In genomic region chr4:105071761-105072427, GRCm38 (mm10) we compare ENCODE assay signal across 10 mouse cellular contexts. TPM values are rescaled to one million over a fixed set of nuclear protein-coding genes. Genes with fewer than 3 reads are reported as not detected.
DNase-seq lines count a peak whose midpoint lies in the region; ATAC-seq lines count a peak whose summit lies in the region.
"Had no signal": no experiment of that assay in that cellular context is flagged by ENCODE, and none has a peak within 500 bp of the region (broad histone marks: within the 10 kb centered on the region; RNA-seq: fewer than 3 reads in every experiment).

No protein-coding gene starts in this region.

- no peak for ATAC-seq in heart, embryonic 13.5 days (ENCODE audit: extremely low read depth, insufficient number of reproducible peaks, low FRiP score, low TSS enrichment)

- no peak overlapping the region for H3K4me3 ChIP-seq in heart, embryonic 13.5 days
- no peak overlapping the region for H3K4me3 ChIP-seq in brown adipose tissue, adult 24 weeks (ENCODE audit: insufficient read depth, low read depth, low read length)
- H3K4me3 ChIP-seq: limb, embryonic 13.5 days; lung, embryonic 15.5 days; neural tube, embryonic 12.5 days had no signal

- H3K9me3 ChIP-seq in heart, embryonic 13.5 days: no peaks in the 10 kb centered on the region
- H3K9me3 ChIP-seq: limb, embryonic 13.5 days; lung, embryonic 15.5 days; neural tube, embryonic 12.5 days had no signal

- H3K4me2 ChIP-seq in heart, embryonic 13.5 days: no peak overlapping the region
- H3K4me2 ChIP-seq: limb, embryonic 13.5 days; lung, embryonic 15.5 days; neural tube, embryonic 12.5 days had no signal

- H3K4me1 ChIP-seq in heart, embryonic 13.5 days: peaks cover 32% of the 10 kb centered on the region
- no peaks in the 10 kb centered on the region for H3K4me1 ChIP-seq in brown adipose tissue, adult 24 weeks (ENCODE audit: control insufficient read depth, insufficient read depth, insufficient read length, low read length)
- H3K4me1 ChIP-seq: limb, embryonic 13.5 days; lung, embryonic 15.5 days; neural tube, embryonic 12.5 days had no signal

- DNase-seq in heart, adult 8-10 months (ENCODE audit: low spot score): no peak
- DNase-seq in kidney, postnatal 25 days: peak; percentile 17 to 56
- DNase-seq in kidney, adult 18-20 months: no peak
- DNase-seq in lung, postnatal 36 days: peak; percentile 67
- no peak for DNase-seq in urinary bladder, postnatal 25 days (ENCODE audit: low spot score)

- no peak overlapping the region for H3K9ac ChIP-seq in heart, embryonic 13.5 days
- H3K9ac ChIP-seq: limb, embryonic 13.5 days; lung, embryonic 15.5 days; neural tube, embryonic 12.5 days had no signal

- H3K36me3 ChIP-seq in heart, embryonic 13.5 days: 0 out of 2 replicates have a peak, but pooled peaks cover 3% of the 10 kb centered on the region
- H3K36me3 ChIP-seq: limb, embryonic 13.5 days; lung, embryonic 15.5 days; neural tube, embryonic 12.5 days had no signal

- H3K27me3 ChIP-seq in heart, embryonic 13.5 days (replicated peaks): no peaks in the 10 kb centered on the region
- H3K27me3 ChIP-seq: limb, embryonic 13.5 days; lung, embryonic 15.5 days; neural tube, embryonic 12.5 days had no signal

- WGBS in heart, embryonic 13.5 days: 78% methylated on average over 3 of the region's 3 CpGs

- peak overlapping the region; percentile 60 for H3K27ac ChIP-seq in heart, embryonic 13.5 days (replicated peaks)
- H3K27ac ChIP-seq in brown adipose tissue, adult 24 weeks (replicated peaks; ENCODE audit: low read depth, low read length): peak overlapping the region; percentile 46; the same call in 1 of the 2 replicates
- H3K27ac ChIP-seq: limb, embryonic 13.5 days; lung, embryonic 15.5 days; neural tube, embryonic 12.5 days had no signal

RNA-seq across cellular contexts. Expression of gene Prkaa2, which starts 37.8 kb away (rescaled TPM):
- 30.5 and 33.9 TPM in 2 replicates for polyA plus RNA-seq in heart, embryonic 13.5 days (2015; fragmentation: Nextera tagmentation; extraction: Ambion mirVana)
- 10 to 100 TPM; 77.3 to 89.7 (median 87.0) TPM for total RNA-seq in heart, adult 8-10 months (2022)
- polyA plus RNA-seq in brown adipose tissue, adult 24 weeks (2012; ENCODE audit: insufficient read depth, insufficient read length, missing spikeins): 10.3 and 11.7 TPM in 2 replicates

Comparison
In these comparisons a context has a peak if more than half of its experiments do, and no peak if none do; other contexts are left out.
1. DNase-seq: peak in kidney, postnatal 25 days (2 of 2) and lung, postnatal 36 days (single experiment); none in heart, adult 8-10 months (single experiment), kidney, adult 18-20 months (single experiment) and urinary bladder, postnatal 25 days (single experiment).